Mouse (Mus musculus) limb, embryonic 12.5 days (tissue): Measurements from ENCODE around the gene Zfp618. TPM values are rescaled to one million over a fixed set of nuclear protein-coding genes. Genes with fewer than 3 reads are reported as not detected.

Source experiments
- ATAC-seq: fragments of 200-750 bp; cut with Nextera tagmentation; 2 replicates; pipeline ENCODE4 v1.8.0; 2017; ENCODE audit warnings: low read depth, moderate TSS enrichment; ENCODE audit not compliant: insufficient number of reproducible peaks, insufficient read depth, low FRiP score, low TSS enrichment
- H3K27ac ChIP-seq: fragments of 300-500 bp; sonication (generic); 2 replicates; pipeline ENCODE4 v1.5.1; 2016; ENCODE audit warnings: mild to moderate bottlenecking, moderate library complexity
- H3K27me3 ChIP-seq: fragments of 300-500 bp; sonication (generic); 2 replicates; pipeline ENCODE4 v1.6.1; 2016; ENCODE audit warnings: mild to moderate bottlenecking, moderate library complexity
- H3K36me3 ChIP-seq: fragments of 300-500 bp; sonication (generic); 2 replicates; pipeline ENCODE4 v1.6.1; 2016; ENCODE audit warnings: mild to moderate bottlenecking, moderate library complexity
- H3K4me1 ChIP-seq: fragments of 300-500 bp; sonication (generic); replicated peaks from 2 replicates; pipeline ENCODE4 v1.6.1; 2016
- H3K4me2 ChIP-seq: fragments of 300-500 bp; sonication (generic); 2 replicates; pipeline ENCODE4 v1.6.1; 2016; ENCODE audit warnings: mild to moderate bottlenecking, moderate library complexity
- H3K4me3 ChIP-seq: fragments of 300-500 bp; sonication (generic); replicated peaks from 2 replicates; pipeline ENCODE4 v1.5.1; 2016; ENCODE audit warnings: mild to moderate bottlenecking
- H3K9ac ChIP-seq: fragments of 300-500 bp; sonication (generic); replicated peaks from 2 replicates; pipeline ENCODE4 v1.6.1; 2016; ENCODE audit warnings: mild to moderate bottlenecking, moderate library complexity
- H3K9me3 ChIP-seq: fragments of 300-500 bp; sonication (generic); 2 replicates; pipeline ENCODE4 v1.6.1; 2016; ENCODE audit warnings: mild to moderate bottlenecking, moderate library complexity
- WGBS: fragments of 180-500 bp; shearing (Covaris S2); methylation state at CpG from one replicate; pipeline ENCODE4 v1.1.7; 2016; 5-methylcytosine and 5-hydroxymethylcytosine counted together
- polyA plus RNA-seq: library from polyadenylated mRNA; unstranded; fragments of >200 nt; fragmentation: Nextera tagmentation; extraction: Ambion mirVana; gene quantifications from 2 replicates; pipeline ENCODE4 v1.2.1, GENCODE M21; 2016

Gene Zfp618
- polyA plus RNA-seq, 1 experiment from 2014 or later: 46.1 TPM

DNA sequence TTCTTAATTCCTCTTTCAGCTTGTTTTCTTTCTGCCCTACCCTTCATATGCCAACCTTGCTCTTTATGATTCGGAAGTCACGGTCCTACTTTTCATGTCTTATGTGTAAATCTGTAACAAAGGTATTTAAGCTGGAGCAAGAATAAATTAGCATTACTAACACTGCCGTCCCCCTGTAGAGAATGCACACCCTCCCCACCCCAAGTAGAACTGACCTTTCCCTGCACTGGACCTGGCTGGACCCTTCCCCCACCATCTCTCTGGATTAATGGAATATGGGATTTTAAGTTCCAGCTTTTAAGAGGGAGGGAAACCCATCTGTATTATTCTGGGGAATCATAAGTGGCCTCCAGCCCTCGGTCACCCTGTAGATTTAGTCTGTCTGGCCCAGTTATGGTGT is 65.9 kb downstream of the Zfp618 start:
- H3K27ac ChIP-seq: peak overlapping the region; percentile 73; the same call in 1 of the 2 replicates
- H3K4me1 ChIP-seq: peaks cover 77% of the 10 kb centered on the region
- H3K9me3 ChIP-seq: no peaks in the 10 kb centered on the region
- ATAC-seq: no peak
- H3K36me3 ChIP-seq: peaks cover 12% of the 10 kb centered on the region; the same call in 1 of the 2 replicates
- no peak overlapping the region for H3K9ac ChIP-seq
- no peak overlapping the region for H3K4me2 ChIP-seq
- WGBS: 78% methylated on average over 4 of the region's 4 CpGs
- no peak overlapping the region for H3K4me3 ChIP-seq
- H3K27me3 ChIP-seq: no peaks in the 10 kb centered on the region

- 52% methylated on average over 9 of the region's 9 CpGs for WGBS
- H3K36me3 ChIP-seq: peaks cover 6% of the 10 kb centered on the region; the same call in 1 of the 2 replicates
- H3K9ac ChIP-seq: no peak overlapping the region
- peaks cover 77% of the 10 kb centered on the region for H3K4me1 ChIP-seq
- H3K27ac ChIP-seq: peak overlapping the region; percentile 73
- H3K27me3 ChIP-seq: no peaks in the 10 kb centered on the region
- no peak overlapping the region for H3K4me3 ChIP-seq
- no peaks in the 10 kb centered on the region for H3K9me3 ChIP-seq
- ATAC-seq: no peak
- H3K4me2 ChIP-seq: no peak overlapping the region
Observed at GRCm38 (mm10) chr4:63032581-63033006, 67.2 kb downstream of the Zfp618 start.

GRCm38 (mm10) chr4:63033724-63034123 is 68.4 kb downstream of the Zfp618 start:
- no peak for ATAC-seq
- WGBS: 64% methylated on average over 5 of the region's 5 CpGs
- Histone ChIP-seq H3K36me3 (peaks cover 6% of the 10 kb centered on the region; the same call in 1 of the 2 replicates), H3K4me3 (no peak overlapping the region), H3K27me3 (no peaks in the 10 kb centered on the region), H3K27ac (no peak overlapping the region), H3K9me3 (no peaks in the 10 kb centered on the region), H3K4me1 (peaks cover 70% of the 10 kb centered on the region), H3K4me2 (no peak overlapping the region), H3K9ac (no peak overlapping the region)

DNA sequence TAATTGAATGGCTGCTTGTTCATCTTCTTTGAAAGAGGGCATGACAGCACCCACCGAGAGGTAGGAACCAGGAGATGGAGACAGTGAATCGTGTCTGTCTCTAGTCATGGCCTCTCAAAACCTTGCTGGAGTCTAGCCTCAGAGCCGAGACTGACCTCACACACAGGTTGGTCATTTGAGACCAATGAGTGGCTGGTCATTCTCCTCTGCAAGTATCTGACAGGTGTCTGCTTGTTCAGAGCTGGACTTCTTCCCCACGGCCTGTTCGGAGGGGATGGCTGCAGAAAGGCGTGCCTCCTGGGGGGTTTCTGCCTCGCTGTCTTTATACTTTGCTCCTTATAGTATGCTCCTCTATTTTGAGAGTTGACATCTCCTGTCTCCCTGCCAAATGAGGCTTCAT is 70.6 kb downstream of the Zfp618 start:
- ATAC-seq: no peak
- H3K4me1 ChIP-seq: peaks cover 60% of the 10 kb centered on the region
- H3K4me2 ChIP-seq: no peak overlapping the region
- H3K4me3 ChIP-seq: no peak overlapping the region
- WGBS: 86% methylated on average over 7 of the region's 7 CpGs
- no peak overlapping the region for H3K9ac ChIP-seq
- H3K36me3 ChIP-seq: peaks cover 15% of the 10 kb centered on the region; the same call in 1 of the 2 replicates
- no peaks in the 10 kb centered on the region for H3K9me3 ChIP-seq
- H3K27me3 ChIP-seq: no peaks in the 10 kb centered on the region
- H3K27ac ChIP-seq: no peak overlapping the region

GRCm38 (mm10) chr4:63036790-63037189 is 71.4 kb downstream of the Zfp618 start:
- Histone ChIP-seq H3K27me3 (no peaks in the 10 kb centered on the region), H3K9ac (no peak overlapping the region), H3K9me3 (no peaks in the 10 kb centered on the region), H3K4me2 (no peak overlapping the region), H3K36me3 (peaks cover 15% of the 10 kb centered on the region; the same call in 1 of the 2 replicates), H3K27ac (no peak overlapping the region), H3K4me1 (peaks cover 52% of the 10 kb centered on the region), H3K4me3 (no peak overlapping the region)
- no peak for ATAC-seq
- WGBS: 90% methylated on average over 5 of the region's 5 CpGs

GRCm38 (mm10) chr4:63037555-63037954 is 72.2 kb downstream of the Zfp618 start:
- H3K9ac ChIP-seq: no peak overlapping the region
- H3K27ac ChIP-seq: no peak overlapping the region
- H3K27me3 ChIP-seq: no peaks in the 10 kb centered on the region
- H3K4me3 ChIP-seq: no peak overlapping the region
- no peak overlapping the region for H3K4me2 ChIP-seq
- H3K36me3 ChIP-seq: peaks cover 15% of the 10 kb centered on the region; the same call in 1 of the 2 replicates
- peaks cover 44% of the 10 kb centered on the region for H3K4me1 ChIP-seq
- ATAC-seq: no peak
- no peaks in the 10 kb centered on the region for H3K9me3 ChIP-seq
- WGBS: 58% methylated on average over 4 of the region's 4 CpGs

GRCm38 (mm10) chr4:63038265-63038664 is 72.9 kb downstream of the Zfp618 start:
- H3K9ac ChIP-seq: no peak overlapping the region
- H3K4me3 ChIP-seq: no peak overlapping the region
- H3K9me3 ChIP-seq: no peaks in the 10 kb centered on the region
- no peak for ATAC-seq
- peaks cover 37% of the 10 kb centered on the region for H3K4me1 ChIP-seq
- no peak overlapping the region for H3K4me2 ChIP-seq
- peaks cover 15% of the 10 kb centered on the region; the same call in 1 of the 2 replicates for H3K36me3 ChIP-seq
- WGBS: 83% methylated on average over 2 of the region's 2 CpGs
- no peaks in the 10 kb centered on the region for H3K27me3 ChIP-seq
- H3K27ac ChIP-seq: no peak overlapping the region

- Histone ChIP-seq H3K9me3 (no peaks in the 10 kb centered on the region), H3K4me1 (peaks cover 31% of the 10 kb centered on the region), H3K4me2 (no peak overlapping the region), H3K9ac (no peak overlapping the region), H3K27ac (no peak overlapping the region), H3K4me3 (no peak overlapping the region), H3K27me3 (no peaks in the 10 kb centered on the region), H3K36me3 (peaks cover 15% of the 10 kb centered on the region; the same call in 1 of the 2 replicates)
- 0 out of 2 replicates have a peak, but pooled peaks have one; percentile 10 for ATAC-seq
- 87% methylated on average over 10 of the region's 10 CpGs for WGBS
Observed at GRCm38 (mm10) chr4:63038937-63039336, 73.6 kb downstream of the Zfp618 start.

DNA sequence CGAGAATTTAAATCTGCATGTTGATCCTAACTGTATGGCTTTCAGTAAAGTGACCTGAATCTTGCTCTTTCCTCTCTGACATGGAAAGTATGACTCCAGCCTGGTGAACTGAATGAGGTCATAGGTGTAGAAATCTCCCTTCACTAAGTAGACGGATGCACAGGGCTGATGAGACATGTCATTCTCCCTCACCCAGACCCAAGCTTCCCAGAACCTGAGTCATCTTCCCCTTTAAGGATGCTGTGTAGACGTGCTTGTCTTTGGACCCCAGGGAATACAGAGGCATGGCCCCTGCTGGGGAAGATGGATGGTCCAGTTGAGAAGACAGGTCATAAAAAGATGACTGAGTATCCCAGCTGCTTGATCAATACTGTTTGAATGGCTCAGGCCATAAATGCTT is 83.2 kb downstream of the Zfp618 start:
- Histone ChIP-seq H3K4me2 (no peak overlapping the region), H3K9ac (no peak overlapping the region), H3K9me3 (no peaks in the 10 kb centered on the region), H3K27ac (0 out of 2 replicates have a peak overlapping the region, but pooled peaks have one; percentile 12), H3K27me3 (no peaks in the 10 kb centered on the region), H3K36me3 (0 out of 2 replicates have a peak, but pooled peaks cover 7% of the 10 kb centered on the region), H3K4me3 (no peak overlapping the region), H3K4me1 (peaks cover 40% of the 10 kb centered on the region)
- 90% methylated on average over 3 of the region's 3 CpGs for WGBS
- no peak for ATAC-seq

- H3K4me2 ChIP-seq: no peak overlapping the region
- ATAC-seq: no peak
- 0 out of 2 replicates have a peak, but pooled peaks cover 7% of the 10 kb centered on the region for H3K36me3 ChIP-seq
- no peaks in the 10 kb centered on the region for H3K27me3 ChIP-seq
- H3K4me1 ChIP-seq: peaks cover 50% of the 10 kb centered on the region
- no peak overlapping the region for H3K9ac ChIP-seq
- no peak overlapping the region for H3K4me3 ChIP-seq
- H3K27ac ChIP-seq: 0 out of 2 replicates have a peak overlapping the region, but pooled peaks have one; percentile 37
- H3K9me3 ChIP-seq: no peaks in the 10 kb centered on the region
Observed at GRCm38 (mm10) chr4:63049596-63050318, 84.4 kb downstream of the Zfp618 start.

DNA sequence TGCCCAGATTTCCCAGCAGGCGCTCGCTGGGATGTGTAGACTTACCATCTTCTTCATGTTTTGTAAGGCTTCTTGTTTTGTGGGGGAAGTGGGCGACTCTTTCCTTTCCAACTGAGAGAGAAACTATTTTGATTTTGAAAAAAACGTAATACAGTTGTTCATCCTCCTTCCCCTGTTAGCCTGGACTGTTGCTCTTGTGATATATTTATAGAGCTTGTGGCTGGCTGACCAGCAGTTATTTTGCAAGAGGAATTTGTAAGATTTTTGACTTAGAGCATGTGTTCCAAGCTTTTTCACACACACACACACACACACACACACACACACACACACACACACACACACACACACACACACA is 84.9 kb downstream of the Zfp618 start:
- peaks cover 55% of the 10 kb centered on the region for H3K4me1 ChIP-seq
- no peak overlapping the region for H3K4me2 ChIP-seq
- peak overlapping the region; percentile 62; the same call in 1 of the 2 replicates for H3K27ac ChIP-seq
- H3K4me3 ChIP-seq: no peak overlapping the region
- no peak for ATAC-seq
- H3K9ac ChIP-seq: no peak overlapping the region
- 80% methylated on average over 4 of the region's 4 CpGs for WGBS
- no peaks in the 10 kb centered on the region for H3K27me3 ChIP-seq
- H3K36me3 ChIP-seq: 0 out of 2 replicates have a peak, but pooled peaks cover 7% of the 10 kb centered on the region
- H3K9me3 ChIP-seq: no peaks in the 10 kb centered on the region
